9 mouse cellular contexts compared by ENCODE assay signal in the genomic region with DNA sequence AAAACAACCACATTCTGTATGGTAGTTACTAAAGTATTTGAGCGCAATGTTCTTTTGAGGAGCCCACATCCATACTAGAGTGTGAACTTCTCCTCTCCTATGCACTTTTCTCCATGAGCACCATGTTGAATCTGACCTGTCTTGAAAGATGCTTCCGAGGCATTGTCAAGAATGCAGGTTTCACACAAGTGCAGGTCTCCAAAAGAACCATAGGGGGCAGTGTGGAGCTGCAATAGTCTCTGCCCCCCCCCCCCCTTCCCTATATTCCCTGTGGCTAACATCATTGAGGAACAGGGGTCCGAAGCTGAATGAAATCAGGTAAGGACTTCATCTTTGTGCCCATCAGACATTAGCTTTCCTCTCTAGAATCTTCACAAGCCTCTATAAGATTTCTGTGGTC.
A peak's percentile ranks its signal among the peaks of the same experiment; 100 is the strongest.
DNase-seq lines count a peak whose midpoint lies in the region; ATAC-seq and TF ChIP-seq lines count a peak whose summit lies in the region.
"Had no signal": no experiment of that assay in that cellular context is flagged by ENCODE, and none has a peak within 500 bp of the region (broad histone marks: within the 10 kb centered on the region; RNA-seq: fewer than 3 reads in every experiment).

No protein-coding gene starts in this region.

- H3K27ac ChIP-seq in embryonic facial prominence, embryonic 11.5 days (replicated peaks; ENCODE audit: low read depth, low read length): no peak overlapping the region
- no peak overlapping the region for H3K27ac ChIP-seq in embryonic facial prominence, embryonic 10.5 days (replicated peaks)
- H3K27ac ChIP-seq in layer of hippocampus, adult 2 months: no peak overlapping the region
- H3K27ac ChIP-seq in stomach, postnatal 0 days (replicated peaks): no peak overlapping the region

- H3K9ac ChIP-seq in embryonic facial prominence, embryonic 11.5 days (replicated peaks; ENCODE audit: low read length): no peak overlapping the region
- no peak overlapping the region for H3K9ac ChIP-seq in stomach, postnatal 0 days (ENCODE audit: low read length)

- TF ChIP-seq EP300 in stomach, postnatal 0 days (optimal IDR thresholded peaks at IDR 0.05): no peak

- no peaks in the 10 kb centered on the region for H3K27me3 ChIP-seq in embryonic facial prominence, embryonic 11.5 days (ENCODE audit: control insufficient read depth, insufficient read depth, low read length)
- H3K27me3 ChIP-seq in embryonic facial prominence, embryonic 10.5 days (replicated peaks; ENCODE audit: low read depth, poor library complexity, severe bottlenecking): no peaks in the 10 kb centered on the region
- H3K27me3 ChIP-seq in stomach, postnatal 0 days (ENCODE audit: control insufficient read depth, insufficient read depth, low read length): no peaks in the 10 kb centered on the region

- no peaks in the 10 kb centered on the region for H3K36me3 ChIP-seq in embryonic facial prominence, embryonic 11.5 days (replicated peaks; ENCODE audit: control insufficient read depth, insufficient read depth, low read depth, low read length)
- no peaks in the 10 kb centered on the region for H3K36me3 ChIP-seq in embryonic facial prominence, embryonic 10.5 days (replicated peaks)
- H3K36me3 ChIP-seq in stomach, postnatal 0 days (ENCODE audit: control insufficient read depth, insufficient read depth, low read length): no peaks in the 10 kb centered on the region

- H3K4me1 ChIP-seq in embryonic facial prominence, embryonic 11.5 days (ENCODE audit: control insufficient read depth, insufficient read depth, low read length): peaks cover 2% of the 10 kb centered on the region; the same call in 1 of the 2 replicates
- H3K4me1 ChIP-seq in embryonic facial prominence, embryonic 10.5 days: no peaks in the 10 kb centered on the region
- no peaks in the 10 kb centered on the region for H3K4me1 ChIP-seq in stomach, postnatal 0 days (replicated peaks; ENCODE audit: control insufficient read depth, insufficient read depth)

- H3K4me2 ChIP-seq in embryonic facial prominence, embryonic 11.5 days (ENCODE audit: low read depth, low read length): no peak overlapping the region
- no peak overlapping the region for H3K4me2 ChIP-seq in stomach, postnatal 0 days (replicated peaks; ENCODE audit: low read depth)

- H3K9me3 ChIP-seq in embryonic facial prominence, embryonic 11.5 days (replicated peaks; ENCODE audit: control insufficient read depth, low read length): no peaks in the 10 kb centered on the region
- no peaks in the 10 kb centered on the region for H3K9me3 ChIP-seq in embryonic facial prominence, embryonic 10.5 days
- H3K9me3 ChIP-seq in stomach, postnatal 0 days (ENCODE audit: control insufficient read depth, low read length): no peaks in the 10 kb centered on the region

- peak; percentile 23 for DNase-seq in embryonic facial prominence, embryonic 11.5 days (ENCODE audit: low spot score)
- DNase-seq in embryonic facial prominence, embryonic 10.5 days (ENCODE audit: low spot score): no peak
- DNase-seq in layer of hippocampus, adult 2 months (ENCODE audit: low spot score in 2 of 2): no peak
- DNase-seq in layer of hippocampus, adult 9-10 months (ENCODE audit: low spot score): no peak
- DNase-seq in thymus, postnatal 0 days (ENCODE audit: low spot score): peak; percentile 3
- no peak for DNase-seq in thymus, adult 18-20 months
- DNase-seq in stomach, postnatal 0 days (ENCODE audit: low spot score): no peak
- DNase-seq in T-cell, adult 2 months (ENCODE audit: low spot score): no peak
- DNase-seq: lung, adult 2 months had no signal

- WGBS in embryonic facial prominence, embryonic 11.5 days: 76% methylated on average over 3 of the region's 3 CpGs
- WGBS in embryonic facial prominence, embryonic 10.5 days: 78% methylated on average over 3 of the region's 3 CpGs
- WGBS in stomach, postnatal 0 days: 85% methylated on average over 3 of the region's 3 CpGs

- peak; percentile 78 for TF ChIP-seq CTCF in layer of hippocampus, adult 2 months (conservative IDR thresholded peaks at IDR 0.05)
- TF ChIP-seq CTCF in stomach, postnatal 0 days (IDR thresholded peaks at IDR 0.05; ENCODE audit: low read depth): peak; percentile 62

- no peak for ATAC-seq in embryonic facial prominence, embryonic 11.5 days (replicated peaks; ENCODE audit: insufficient number of reproducible peaks, low FRiP score, low TSS enrichment, low read depth)
- ATAC-seq in stomach, postnatal 0 days (ENCODE audit: low FRiP score, low TSS enrichment): no peak

- no peak overlapping the region for H3K4me3 ChIP-seq in embryonic facial prominence, embryonic 11.5 days (ENCODE audit: low read depth, low read length)
- H3K4me3 ChIP-seq in embryonic facial prominence, embryonic 10.5 days: no peak overlapping the region
- no peak overlapping the region for H3K4me3 ChIP-seq in layer of hippocampus, adult 2 months
- no peak overlapping the region for H3K4me3 ChIP-seq in stomach, postnatal 0 days (ENCODE audit: low read depth, low read length)

Comparison
In these comparisons a context has a peak if more than half of its experiments do, and no peak if none do; other contexts are left out.
1. DNase-seq: peak in embryonic facial prominence, embryonic 11.5 days (single experiment) and thymus, postnatal 0 days (single experiment); none in embryonic facial prominence, embryonic 10.5 days (single experiment), layer of hippocampus, adult 2 months (0 of 2), layer of hippocampus, adult 9-10 months (single experiment), thymus, adult 18-20 months (0 of 2), stomach, postnatal 0 days (single experiment) and T-cell, adult 2 months (single experiment).